Mouse (Mus musculus): ENCODE measurements at regions not wholly inside any gene's neighbourhood (a gene's known extent, or its start where the extent isn't known, plus 50 kb on each side); places are given as distances from the start of the nearest gene placed in this dataset.
A peak's percentile ranks its signal among the peaks of the same experiment; 100 is the strongest.

GRCm38 (mm10) chr14:104030784-104031470 lies 186.7 kb upstream of the Ednrb start:
- TF ChIP-seq CTCF (IDR thresholded peaks at IDR 0.05; ENCODE audit: low read depth) (no peak), EP300 (IDR thresholded peaks at IDR 0.05; ENCODE audit: low read depth) (no peak)
- DNase-seq (no peak), ATAC-seq (no peak)
- Histone ChIP-seq H3K27me3 (ENCODE audit: insufficient read depth, low read length) (no peaks in the 10 kb centered on the region), H3K4me1 (ENCODE audit: insufficient read depth) (no peaks in the 10 kb centered on the region), H3K4me2 (ENCODE audit: low read depth, low read length) (no peak overlapping the region), H3K36me3 (replicated peaks; ENCODE audit: insufficient read depth, low read length) (no peaks in the 10 kb centered on the region), H3K9me3 (ENCODE audit: low read length) (no peaks in the 10 kb centered on the region), H3K4me3 (ENCODE audit: low read depth, low read length) (no peak overlapping the region), H3K27ac (ENCODE audit: low read depth) (no peak overlapping the region), H3K9ac (replicated peaks) (no peak overlapping the region)
- WGBS (ENCODE audit: insufficient replicate concordance) = 74% methylated on average over 11 of the region's 11 CpGs

DNA sequence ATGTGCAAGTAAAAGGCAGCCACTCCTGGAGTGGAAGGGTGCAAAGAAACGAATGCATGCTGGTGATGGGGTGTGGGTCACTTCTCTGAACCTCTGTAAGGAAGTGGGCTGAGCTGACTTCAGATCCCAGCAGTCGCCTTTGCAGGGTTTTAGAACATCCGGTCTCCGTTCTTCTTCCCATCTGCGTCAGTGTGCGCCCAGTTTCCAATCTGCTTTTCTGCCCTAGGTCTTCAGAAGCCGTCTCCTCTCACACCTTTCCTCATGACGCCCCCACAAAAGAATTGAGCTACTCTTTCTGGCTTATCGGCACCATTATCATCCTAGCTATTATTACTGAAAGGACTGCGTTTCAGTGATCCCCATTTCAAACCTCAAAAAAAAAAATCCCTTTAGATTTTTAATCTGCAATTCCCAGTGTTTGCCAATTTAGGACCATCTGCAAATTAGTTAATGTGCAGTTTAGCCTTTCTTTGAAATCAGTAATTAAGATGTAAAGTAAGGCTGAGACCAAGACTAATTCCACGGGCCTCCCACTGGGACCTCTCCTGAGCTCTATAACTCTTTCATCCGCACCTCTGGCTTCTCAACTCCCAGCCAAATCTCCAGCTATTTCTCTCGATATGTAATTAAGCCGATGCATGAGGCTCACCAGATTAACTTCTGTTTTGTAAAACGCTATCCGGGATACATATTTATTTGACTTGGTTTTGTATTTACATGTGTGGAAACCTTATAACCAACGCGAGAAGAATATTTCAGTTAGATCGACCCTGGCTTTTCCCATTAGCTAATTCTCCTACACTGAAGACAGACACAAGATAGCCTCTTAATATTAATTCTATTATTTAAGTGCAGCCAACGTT lies 185.7 kb upstream of the Ednrb start:
- no peak for TF ChIP-seq EP300 (IDR thresholded peaks at IDR 0.05; ENCODE audit: low read depth)
- no peak for TF ChIP-seq CTCF (IDR thresholded peaks at IDR 0.05; ENCODE audit: low read depth)
- H3K4me2 ChIP-seq (ENCODE audit: low read depth, low read length) = no peak overlapping the region
- H3K36me3 ChIP-seq (replicated peaks; ENCODE audit: insufficient read depth, low read length) = no peaks in the 10 kb centered on the region
- no peak for DNase-seq
- WGBS (ENCODE audit: insufficient replicate concordance) = 50% methylated on average over 20 of the region's 20 CpGs
- ATAC-seq = no peak
- H3K4me3 ChIP-seq (ENCODE audit: low read depth, low read length) = no peak overlapping the region
- no peak overlapping the region for H3K27ac ChIP-seq (ENCODE audit: low read depth)
- no peaks in the 10 kb centered on the region for H3K9me3 ChIP-seq (ENCODE audit: low read length)
- no peak overlapping the region for H3K9ac ChIP-seq (replicated peaks)
- no peaks in the 10 kb centered on the region for H3K4me1 ChIP-seq (ENCODE audit: insufficient read depth)
- H3K27me3 ChIP-seq (ENCODE audit: insufficient read depth, low read length) = no peaks in the 10 kb centered on the region

- H3K27me3 ChIP-seq (ENCODE audit: insufficient read depth, low read length) = no peaks in the 10 kb centered on the region
- no peak for TF ChIP-seq CTCF (IDR thresholded peaks at IDR 0.05; ENCODE audit: low read depth)
- TF ChIP-seq EP300 (IDR thresholded peaks at IDR 0.05; ENCODE audit: low read depth) = no peak
- H3K36me3 ChIP-seq (replicated peaks; ENCODE audit: insufficient read depth, low read length) = no peaks in the 10 kb centered on the region
- WGBS (ENCODE audit: insufficient replicate concordance) = 78% methylated on average over 8 of the region's 8 CpGs
- H3K27ac ChIP-seq (ENCODE audit: low read depth) = no peak overlapping the region
- no peak for ATAC-seq
- DNase-seq = no peak
- H3K9me3 ChIP-seq (ENCODE audit: low read length) = no peaks in the 10 kb centered on the region
- no peak overlapping the region for H3K4me3 ChIP-seq (ENCODE audit: low read depth, low read length)
- H3K4me2 ChIP-seq (ENCODE audit: low read depth, low read length) = no peak overlapping the region
- H3K4me1 ChIP-seq (ENCODE audit: insufficient read depth) = no peaks in the 10 kb centered on the region
- no peak overlapping the region for H3K9ac ChIP-seq (replicated peaks)
These were observed 183.7 kb upstream of the Ednrb start for GRCm38 (mm10) chr14:104027900-104028285.

DNA sequence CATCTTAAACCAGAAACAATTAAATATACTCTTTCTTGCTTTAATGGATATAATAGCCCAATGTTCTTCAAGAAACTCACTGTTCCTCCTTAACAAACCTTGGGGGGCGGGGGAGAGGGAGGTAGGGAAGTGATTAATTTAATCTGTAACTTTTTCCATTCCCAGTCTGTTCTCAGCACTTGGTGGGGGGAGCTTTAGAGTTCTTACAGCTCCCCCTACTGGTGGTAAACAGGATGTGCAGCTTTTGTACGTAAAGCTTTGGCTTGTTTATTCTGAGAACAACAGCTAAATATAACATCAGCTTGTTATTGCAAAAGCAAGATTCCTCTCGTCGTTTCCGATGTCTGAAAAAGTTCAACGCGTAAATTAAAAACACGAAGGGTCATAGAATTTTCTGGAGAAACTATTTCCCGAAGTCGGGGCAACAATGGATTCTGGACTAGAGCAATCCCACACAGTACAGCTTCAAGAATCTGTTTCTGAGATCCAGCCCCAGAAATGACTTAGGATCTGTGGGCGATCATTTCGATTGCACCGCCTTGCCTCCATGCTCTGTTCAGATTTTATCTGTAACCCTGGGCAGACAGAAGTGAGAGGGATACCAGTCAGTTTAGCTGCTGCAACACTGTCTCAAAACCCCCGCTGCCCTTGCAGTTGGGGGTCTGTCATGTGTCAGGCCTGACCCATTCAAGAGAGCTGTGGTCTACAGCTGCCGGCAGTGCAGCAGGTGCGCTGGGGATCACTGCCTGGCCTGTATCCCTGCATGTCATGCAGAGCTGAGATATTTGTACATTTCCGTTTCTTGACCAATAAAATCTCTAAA lies 183.1 kb upstream of the Ednrb start:
- ATAC-seq = no peak
- no peak for TF ChIP-seq EP300 (IDR thresholded peaks at IDR 0.05; ENCODE audit: low read depth)
- peak; percentile 83 for TF ChIP-seq CTCF (IDR thresholded peaks at IDR 0.05; ENCODE audit: low read depth)
- no peak overlapping the region for H3K27ac ChIP-seq (ENCODE audit: low read depth)
- H3K27me3 ChIP-seq (ENCODE audit: insufficient read depth, low read length) = no peaks in the 10 kb centered on the region
- 26% methylated on average over 17 of the region's 17 CpGs for WGBS (ENCODE audit: insufficient replicate concordance)
- H3K4me3 ChIP-seq (ENCODE audit: low read depth, low read length) = no peak overlapping the region
- no peaks in the 10 kb centered on the region for H3K9me3 ChIP-seq (ENCODE audit: low read length)
- H3K4me2 ChIP-seq (ENCODE audit: low read depth, low read length) = no peak overlapping the region
- no peaks in the 10 kb centered on the region for H3K4me1 ChIP-seq (ENCODE audit: insufficient read depth)
- H3K36me3 ChIP-seq (replicated peaks; ENCODE audit: insufficient read depth, low read length) = no peaks in the 10 kb centered on the region
- DNase-seq = peak; percentile 31
- H3K9ac ChIP-seq (replicated peaks) = no peak overlapping the region

- no peak overlapping the region for H3K27ac ChIP-seq (ENCODE audit: low read depth)
- H3K4me3 ChIP-seq (ENCODE audit: low read depth, low read length) = no peak overlapping the region
- no peak for ATAC-seq
- TF ChIP-seq CTCF (IDR thresholded peaks at IDR 0.05; ENCODE audit: low read depth) (no peak), EP300 (IDR thresholded peaks at IDR 0.05; ENCODE audit: low read depth) (no peak)
- WGBS (ENCODE audit: insufficient replicate concordance) = 89% methylated on average over 1 of the region's 1 CpGs
- H3K36me3 ChIP-seq (replicated peaks; ENCODE audit: insufficient read depth, low read length) = no peaks in the 10 kb centered on the region
- no peak overlapping the region for H3K4me2 ChIP-seq (ENCODE audit: low read depth, low read length)
- no peaks in the 10 kb centered on the region for H3K27me3 ChIP-seq (ENCODE audit: insufficient read depth, low read length)
- no peak overlapping the region for H3K9ac ChIP-seq (replicated peaks)
- H3K4me1 ChIP-seq (ENCODE audit: insufficient read depth) = no peaks in the 10 kb centered on the region
- no peak for DNase-seq
- H3K9me3 ChIP-seq (ENCODE audit: low read length) = no peaks in the 10 kb centered on the region
These were observed 164.3 kb upstream of the Ednrb start for GRCm38 (mm10) chr14:104008538-104008937.

GRCm38 (mm10) chr14:104006426-104006825 lies 162.2 kb upstream of the Ednrb start:
- Histone ChIP-seq H3K4me3 (ENCODE audit: low read depth, low read length) (no peak overlapping the region), H3K27me3 (ENCODE audit: insufficient read depth, low read length) (no peaks in the 10 kb centered on the region), H3K9me3 (ENCODE audit: low read length) (no peaks in the 10 kb centered on the region), H3K4me2 (ENCODE audit: low read depth, low read length) (no peak overlapping the region), H3K27ac (ENCODE audit: low read depth) (no peak overlapping the region), H3K4me1 (ENCODE audit: insufficient read depth) (no peaks in the 10 kb centered on the region), H3K36me3 (replicated peaks; ENCODE audit: insufficient read depth, low read length) (no peaks in the 10 kb centered on the region), H3K9ac (replicated peaks) (no peak overlapping the region)
- DNase-seq = no peak
- ATAC-seq = no peak
- 80% methylated on average over 4 of the region's 4 CpGs for WGBS (ENCODE audit: insufficient replicate concordance)
- TF ChIP-seq EP300 (IDR thresholded peaks at IDR 0.05; ENCODE audit: low read depth) (no peak), CTCF (IDR thresholded peaks at IDR 0.05; ENCODE audit: low read depth) (no peak)

All from liver, postnatal 0 days (tissue).